Mouse (Mus musculus): ENCODE measurements around the gene Hoxa2. TPM values are rescaled to one million over a fixed set of nuclear protein-coding genes. Genes with fewer than 3 reads are reported as not detected.

Hoxa2 gene
- total and polyA plus RNA-seq, 3 experiments, result not detected

- no peaks in the 10 kb centered on the region for H3K79me2 ChIP-seq (ENCODE audit: control insufficient read depth, insufficient read depth, low read length, poor library complexity)
- H3K27me3 ChIP-seq (ENCODE audit: control insufficient read depth in 1 of 2, insufficient read depth in 2 of 2, low read length in 2 of 2), result no peaks in the 10 kb centered on the region
- no peaks in the 10 kb centered on the region for H3K4me1 ChIP-seq (ENCODE audit: control insufficient read depth in 1 of 2, insufficient read depth in 2 of 2, low read length in 2 of 2)
- TF ChIP-seq SMC3 (IDR thresholded peaks at IDR 0.05; ENCODE audit: low read depth, low read length) (no peak), MAFK (IDR thresholded peaks at IDR 0.05; ENCODE audit: borderline replicate concordance, low read depth, low read length) (no peak), CHD2 (IDR thresholded peaks at IDR 0.05; ENCODE audit: low read length) (no peak), RAD21 (IDR thresholded peaks at IDR 0.05; ENCODE audit: low read depth, low read length) (no peak), MEF2A (IDR thresholded peaks at IDR 0.05; ENCODE audit: extremely low read depth, insufficient replicate concordance, low read depth, low read length, poor library complexity, severe bottlenecking) (no peak), CTCF (IDR thresholded peaks at IDR 0.05 in 2 of 3, conservative IDR thresholded peaks at IDR 0.05 in 1 of 3; ENCODE audit: control insufficient read depth in 1 of 3, insufficient read depth in 1 of 3, low read depth in 2 of 3, low read length in 3 of 3, poor library complexity in 1 of 3, severe bottlenecking in 1 of 3) (no peak), USF1 (IDR thresholded peaks at IDR 0.05; ENCODE audit: low read depth, low read length) (no peak), BHLHE40 (IDR thresholded peaks at IDR 0.05; ENCODE audit: borderline replicate concordance, low read depth, low read length) (no peak), ZKSCAN1 (IDR thresholded peaks at IDR 0.05; ENCODE audit: low read depth, low read length) (no peak), MYC (IDR thresholded peaks at IDR 0.05; ENCODE audit: low read depth, low read length) (no peak), MXI1 (IDR thresholded peaks at IDR 0.05; ENCODE audit: low read depth, low read length) (no peak), GATA1 (IDR thresholded peaks at IDR 0.05; ENCODE audit: low read depth, low read length) (no peak), RCOR1 (IDR thresholded peaks at IDR 0.05; ENCODE audit: low read depth, low read length) (no peak)
- H3K9ac ChIP-seq (ENCODE audit: control insufficient read depth, low read depth, low read length, poor library complexity, severe bottlenecking), result no peak within 1 kb of the TSS
- H3K9me3 ChIP-seq (replicated peaks; ENCODE audit: insufficient read depth, low read length), result no peaks in the 10 kb centered on the region
- H3K27ac ChIP-seq (ENCODE audit: control insufficient read depth, low read depth, low read length), result no peak within 1 kb of the TSS
- H3K4me3 ChIP-seq (ENCODE audit: control insufficient read depth in 1 of 2, insufficient read depth in 1 of 2, low read depth in 2 of 2, low read length in 2 of 2), result no peak within 1 kb of the TSS
- H3K36me3 ChIP-seq (ENCODE audit: control insufficient read depth in 1 of 2, insufficient read depth in 2 of 2, low read length in 2 of 2), result no peaks in the 10 kb centered on the region
- no peak for DNase-seq (ENCODE audit: low read depth, low spot score)
Measured at GRCm38 (mm10) chr6:52190906-52191810, 26.5 kb upstream of the Hoxa2 start, which contains the start of gene Hoxa4. Gene Hoxa4 (minus strand): TSS chr6:52191753.

DNA sequence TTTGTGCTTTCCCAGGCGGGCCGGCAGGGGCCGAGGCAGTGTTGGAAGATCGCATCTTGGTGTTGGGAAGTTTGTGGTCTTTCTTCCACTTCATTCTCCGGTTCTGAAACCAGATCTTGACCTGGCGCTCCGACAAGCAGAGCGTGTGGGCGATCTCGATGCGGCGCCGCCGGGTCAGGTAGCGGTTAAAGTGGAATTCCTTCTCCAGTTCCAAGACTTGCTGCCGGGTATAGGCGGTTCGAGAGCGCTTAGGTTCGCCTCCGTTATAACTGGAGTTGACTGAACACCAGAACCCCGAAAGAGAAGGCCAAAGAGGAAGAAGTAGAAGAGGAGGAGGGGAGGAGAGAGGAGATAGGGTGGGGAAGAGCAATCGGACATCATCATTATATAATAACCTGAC lies 25.8 kb upstream of the Hoxa2 start:
- H3K27ac ChIP-seq (ENCODE audit: control insufficient read depth, low read depth, low read length), result no peak overlapping the region
- no peaks in the 10 kb centered on the region for H3K27me3 ChIP-seq (ENCODE audit: control insufficient read depth in 1 of 2, insufficient read depth in 2 of 2, low read length in 2 of 2)
- no peaks in the 10 kb centered on the region for H3K4me1 ChIP-seq (ENCODE audit: control insufficient read depth in 1 of 2, insufficient read depth in 2 of 2, low read length in 2 of 2)
- no peaks in the 10 kb centered on the region for H3K9me3 ChIP-seq (replicated peaks; ENCODE audit: insufficient read depth, low read length)
- no peak overlapping the region for H3K4me3 ChIP-seq (ENCODE audit: control insufficient read depth in 1 of 2, insufficient read depth in 1 of 2, low read depth in 2 of 2, low read length in 2 of 2)
- no peak overlapping the region for H3K9ac ChIP-seq (ENCODE audit: control insufficient read depth, low read depth, low read length, poor library complexity, severe bottlenecking)
- no peak for DNase-seq (ENCODE audit: low read depth, low spot score)
- TF ChIP-seq USF1 (IDR thresholded peaks at IDR 0.05; ENCODE audit: low read depth, low read length), result no peak
- no peak for TF ChIP-seq TBP (IDR thresholded peaks at IDR 0.05; ENCODE audit: low read depth, low read length)
- TF ChIP-seq ZNF384 (IDR thresholded peaks at IDR 0.05; ENCODE audit: low read depth, low read length), result no peak
- TF ChIP-seq POLR2A (IDR thresholded peaks at IDR 0.05; ENCODE audit: control insufficient read depth in 1 of 2, insufficient read depth in 1 of 2, low read depth in 1 of 2, low read length in 2 of 2, poor library complexity in 1 of 2), result no peak
- no peaks in the 10 kb centered on the region for H3K36me3 ChIP-seq (ENCODE audit: control insufficient read depth in 1 of 2, insufficient read depth in 2 of 2, low read length in 2 of 2)
- H3K79me2 ChIP-seq (ENCODE audit: control insufficient read depth, insufficient read depth, low read length, poor library complexity), result no peaks in the 10 kb centered on the region

All from MEL (cell line).